Mouse (Mus musculus) retina, postnatal 1 day (tissue): ENCODE results near the gene Gm8947.
"Not testable (repeated sequence)": the region's sequence is repeated elsewhere in the genome, so short reads cannot be mapped to it uniquely, and the experiment has no call there.

ENCODE experiments used
- DNase-seq: peaks from one replicate; pipeline ENCODE4 v3.0.0-alpha.2; 2012

Gm8947 gene

GRCm38 (mm10) chr1:151182266-151182665 is 9.9 kb upstream of the Gm8947 start, which contains the start of gene Gm47985:
TSS of gene Gm47985 (plus strand) at chr1:151182537.
- DNase-seq, result not testable (repeated sequence)

GRCm38 (mm10) chr1:151186186-151186585 is 6.0 kb upstream of the Gm8947 start:
- not testable (repeated sequence) for DNase-seq

GRCm38 (mm10) chr1:151186879-151187424 is 5.2 kb upstream of the Gm8947 start:
- not testable (repeated sequence) for DNase-seq

GRCm38 (mm10) chr1:151188469-151188868 is 3.7 kb upstream of the Gm8947 start:
- no peak for DNase-seq

- not testable (repeated sequence) for DNase-seq
Observed at GRCm38 (mm10) chr1:151192739-151193138, 563 bp downstream of the Gm8947 start.

GRCm38 (mm10) chr1:151195986-151196385 is 3.8 kb downstream of the Gm8947 start:
- DNase-seq, result not testable (repeated sequence)

- DNase-seq, result not testable (repeated sequence)
Observed at GRCm38 (mm10) chr1:151196690-151197089, 4.5 kb downstream of the Gm8947 start.

- DNase-seq, result not testable (repeated sequence)
Observed at GRCm38 (mm10) chr1:151198120-151198519, 5.9 kb downstream of the Gm8947 start, which contains the start of gene Gm47995. TSS of gene Gm47995 (plus strand) at chr1:151198448.

GRCm38 (mm10) chr1:151200620-151201019 is 8.4 kb downstream of the Gm8947 start:
- not testable (repeated sequence) for DNase-seq

GRCm38 (mm10) chr1:151202771-151203170 is 10.6 kb downstream of the Gm8947 start:
- DNase-seq, result not testable (repeated sequence)

- DNase-seq, result not testable (repeated sequence)
Observed at GRCm38 (mm10) chr1:151203818-151204217, 11.6 kb downstream of the Gm8947 start, which contains the start of gene 3110040M04Rik. TSS of gene 3110040M04Rik (plus strand) at chr1:151204121.

GRCm38 (mm10) chr1:151208493-151208892 is 16.3 kb downstream of the Gm8947 start:
- not testable (repeated sequence) for DNase-seq

GRCm38 (mm10) chr1:151208944-151209343 is 16.8 kb downstream of the Gm8947 start:
- not testable (repeated sequence) for DNase-seq

GRCm38 (mm10) chr1:151209824-151210355 is 17.7 kb downstream of the Gm8947 start, which contains the start of gene Gm47996:
TSS of gene Gm47996 (plus strand) at chr1:151210131.
- not testable (repeated sequence) for DNase-seq

GRCm38 (mm10) chr1:151211666-151212065 is 19.5 kb downstream of the Gm8947 start:
- DNase-seq, result not testable (repeated sequence)

- DNase-seq, result no peak
Observed at GRCm38 (mm10) chr1:151214862-151215261, 22.7 kb downstream of the Gm8947 start.

- DNase-seq, result no peak
Observed at GRCm38 (mm10) chr1:151215985-151216384, 23.8 kb downstream of the Gm8947 start.

GRCm38 (mm10) chr1:151216417-151216816 is 24.2 kb downstream of the Gm8947 start:
- DNase-seq, result no peak

GRCm38 (mm10) chr1:151219045-151219444 is 26.9 kb downstream of the Gm8947 start:
- DNase-seq, result no peak

GRCm38 (mm10) chr1:151220098-151220497 is 27.9 kb downstream of the Gm8947 start:
- DNase-seq, result no peak

GRCm38 (mm10) chr1:151222561-151223267 is 30.5 kb downstream of the Gm8947 start:
- DNase-seq, result no peak

GRCm38 (mm10) chr1:151223377-151223776 is 31.2 kb downstream of the Gm8947 start:
- DNase-seq, result no peak

GRCm38 (mm10) chr1:151224536-151224935 is 32.4 kb downstream of the Gm8947 start:
- DNase-seq, result no peak

GRCm38 (mm10) chr1:151227506-151227905 is 35.3 kb downstream of the Gm8947 start:
- DNase-seq, result no peak
